Mouse (Mus musculus): ENCODE results near the gene Hs6st2.

- TF ChIP-seq POLR2A (IDR thresholded peaks at IDR 0.05; ENCODE audit: insufficient read depth, low read length) (no peak), EP300 (IDR thresholded peaks at IDR 0.05; ENCODE audit: insufficient read depth, low read depth, low read length) (no peak)
Measured at GRCm38 (mm10) chrX:51528601-51529000, 153.1 kb downstream of the Hs6st2 start.

Measured in ES-Bruce4 (cell line).